In the genomic region with DNA sequence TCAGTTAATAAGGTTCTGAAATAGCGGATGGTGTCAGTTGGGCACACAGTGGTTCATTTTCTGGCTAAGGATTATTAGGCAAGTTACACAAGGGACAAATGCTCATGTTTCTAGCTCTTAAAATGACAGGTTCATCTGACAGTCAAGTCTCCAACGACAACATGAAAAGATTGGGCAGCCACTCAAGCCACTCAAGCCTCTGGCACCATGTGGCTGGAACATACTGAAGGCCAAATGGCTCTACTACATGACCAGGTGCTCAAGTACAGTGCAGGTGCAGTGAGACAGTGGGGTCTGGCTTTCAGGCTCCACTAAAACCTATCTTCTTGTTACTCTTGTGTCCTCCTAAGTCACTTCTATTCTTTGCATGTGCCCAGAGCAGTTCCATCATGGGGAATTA, we compare ENCODE assay signal across 12 mouse cellular contexts.
"Had no signal": no experiment of that assay in that cellular context is flagged by ENCODE, and none has a peak within 500 bp of the region (broad histone marks: within the 10 kb centered on the region; RNA-seq: fewer than 3 reads in every experiment).

No protein-coding gene starts in this region.

- DNase-seq: left cerebral cortex, postnatal 4 days; liver; liver, embryonic 13.5 days; liver, postnatal 0 days; lung, adult 18-20 months; lung, adult 2 months; lung, embryonic 14.5 days; lung, postnatal 10 days; lung, postnatal 14 days; lung, postnatal 36 days; lung, postnatal 4 days; midbrain, embryonic 14.5 days had no signal
